Mouse (Mus musculus) liver, embryonic 14.5 days (tissue): Measurements from ENCODE around the gene Itih3. TPM values are rescaled to one million over a fixed set of nuclear protein-coding genes. Genes with fewer than 3 reads are reported as not detected.

ENCODE experiments used
- ATAC-seq: fragments of 200-750 bp; cut with Nextera tagmentation; 2 replicates; pipeline ENCODE4 v1.8.0; 2017; ENCODE audit warnings: moderate number of reproducible peaks, mild to moderate bottlenecking, moderate library complexity; ENCODE audit not compliant: insufficient read depth
- DNase-seq, 3 experiments: peaks; one replicate each; pipeline ENCODE4 v3.0.0-alpha.2; 2012 to 2013; ENCODE audit warnings: low read depth in 3 of 3, low spot score in 3 of 3
- H3K27ac ChIP-seq: fragments of 300-500 bp; sonication (generic); 2 replicates; pipeline ENCODE4 v1.5.1; 2014; ENCODE audit warnings: moderate library complexity, mild to moderate bottlenecking, control low read depth, inconsistent platforms
- H3K27me3 ChIP-seq: fragments of 300-500 bp; sonication (generic); 2 replicates; pipeline ENCODE4 v1.6.1; 2014; ENCODE audit warnings: mild to moderate bottlenecking, low read length, moderate library complexity; ENCODE audit not compliant: control insufficient read depth, insufficient read depth
- H3K36me3 ChIP-seq: fragments of 300-500 bp; sonication (generic); replicated peaks from 2 replicates; pipeline ENCODE4 v1.6.1; 2014; ENCODE audit warnings: low read depth; ENCODE audit not compliant: control insufficient read depth, insufficient read depth
- H3K4me1 ChIP-seq, 2 experiments: fragments of 200-500 bp in 1 of 2; fragments of 300-500 bp in 1 of 2; sonication (generic) in 1 of 2; replicated peaks; 2 replicates each; pipeline ENCODE4 v1.6.1; 2012 to 2014; ENCODE audit warnings: antibody characterized with exemption in 1 of 2, inconsistent platforms in 1 of 2, low read length in 1 of 2; ENCODE audit not compliant: control insufficient read depth in 2 of 2, insufficient read depth in 2 of 2
- H3K4me2 ChIP-seq: fragments of 300-500 bp; sonication (generic); 2 replicates; pipeline ENCODE4 v1.6.1; 2014; ENCODE audit warnings: low read depth, mild to moderate bottlenecking, control low read depth, moderate library complexity
- H3K4me3 ChIP-seq, 2 experiments: fragments of 200-500 bp in 1 of 2; fragments of 300-500 bp in 1 of 2; sonication (generic) in 1 of 2; 2 replicates each; pipeline ENCODE4 v1.5.1; 2012 to 2014; ENCODE audit warnings: low read depth in 2 of 2, low read length in 2 of 2, mild to moderate bottlenecking in 2 of 2, control low read depth in 1 of 2, inconsistent platforms in 1 of 2, moderate library complexity in 1 of 2; ENCODE audit not compliant: insufficient read depth in 1 of 2
- H3K9ac ChIP-seq: fragments of 300-500 bp; sonication (generic); replicated peaks from 2 replicates; pipeline ENCODE4 v1.6.1; 2014; ENCODE audit warnings: mild to moderate bottlenecking, control low read depth, moderate library complexity
- H3K9me3 ChIP-seq: fragments of 300-500 bp; sonication (generic); 2 replicates; pipeline ENCODE4 v1.6.1; 2016; ENCODE audit warnings: low read length, mixed read lengths; ENCODE audit not compliant: control insufficient read depth
- CTCF ChIP-seq: IDR thresholded peaks from 2 replicates; pipeline ENCODE4 v1.5.1; 2016; ENCODE audit warnings: antibody characterized with exemption, low read depth, control low read depth
- EP300 ChIP-seq: IDR thresholded peaks from 2 replicates; pipeline ENCODE4 v1.6.1; 2016; ENCODE audit warnings: antibody characterized with exemption, low read depth
- WGBS: fragments of 180-500 bp; shearing (Covaris S2); extraction: QIAGEN DNeasy Blood & Tissue Kit; methylation state at CpG from one replicate; pipeline ENCODE4 v1.1.7; 2014; ENCODE audit not compliant: insufficient replicate concordance; 5-methylcytosine and 5-hydroxymethylcytosine counted together
- polyA plus RNA-seq, 2 experiments: library from polyadenylated mRNA; depleted of rRNA in 1 of 2; stranded (reverse) in 1 of 2; unstranded in 1 of 2; fragments of >200 nt; fragmentation: Nextera tagmentation in 1 of 2; extraction: Ambion mirVana in 1 of 2; gene quantifications; 2 replicates each; pipeline versions ENCODE4 v1.2.1 to v1.2.3; 2012 to 2014

Gene Itih3
- polyA plus RNA-seq, 2 experiments: 152 to 275 TPM

DNA sequence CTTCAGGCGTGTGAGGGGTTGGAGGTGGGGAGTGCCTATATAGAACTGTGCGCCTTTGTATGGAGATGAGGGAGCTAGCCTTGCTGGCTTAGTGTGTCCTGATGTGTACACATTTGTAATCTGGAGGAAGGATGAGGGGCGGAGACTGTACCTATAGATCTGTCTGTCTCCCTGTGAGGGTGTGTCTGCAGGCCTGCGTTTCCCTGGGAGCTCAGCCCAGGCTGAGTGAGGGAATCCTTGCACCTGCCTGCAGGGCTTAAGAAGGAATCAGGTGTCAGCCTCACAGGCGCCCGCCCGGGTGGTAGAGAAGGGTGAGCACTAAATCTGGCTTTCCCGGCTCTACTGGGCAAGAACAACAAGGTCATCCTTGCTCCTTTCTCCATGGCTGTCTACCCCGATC is 43.8 kb downstream of the Itih3 start:
- Histone ChIP-seq H3K36me3 (no peaks in the 10 kb centered on the region), H3K4me1 (peaks cover 0 to 16% of the 10 kb centered on the region in 2 experiments; a peak in 2 of 4 replicates), H3K9ac (no peak overlapping the region), H3K27ac (no peak overlapping the region), H3K9me3 (no peaks in the 10 kb centered on the region), H3K4me2 (no peak overlapping the region), H3K27me3 (no peaks in the 10 kb centered on the region), H3K4me3 (no peak overlapping the region)
- DNase-seq (no peak), ATAC-seq (no peak)
- TF ChIP-seq EP300 (no peak), CTCF (no peak)
- 64% methylated on average over 9 of the region's 9 CpGs for WGBS

DNA sequence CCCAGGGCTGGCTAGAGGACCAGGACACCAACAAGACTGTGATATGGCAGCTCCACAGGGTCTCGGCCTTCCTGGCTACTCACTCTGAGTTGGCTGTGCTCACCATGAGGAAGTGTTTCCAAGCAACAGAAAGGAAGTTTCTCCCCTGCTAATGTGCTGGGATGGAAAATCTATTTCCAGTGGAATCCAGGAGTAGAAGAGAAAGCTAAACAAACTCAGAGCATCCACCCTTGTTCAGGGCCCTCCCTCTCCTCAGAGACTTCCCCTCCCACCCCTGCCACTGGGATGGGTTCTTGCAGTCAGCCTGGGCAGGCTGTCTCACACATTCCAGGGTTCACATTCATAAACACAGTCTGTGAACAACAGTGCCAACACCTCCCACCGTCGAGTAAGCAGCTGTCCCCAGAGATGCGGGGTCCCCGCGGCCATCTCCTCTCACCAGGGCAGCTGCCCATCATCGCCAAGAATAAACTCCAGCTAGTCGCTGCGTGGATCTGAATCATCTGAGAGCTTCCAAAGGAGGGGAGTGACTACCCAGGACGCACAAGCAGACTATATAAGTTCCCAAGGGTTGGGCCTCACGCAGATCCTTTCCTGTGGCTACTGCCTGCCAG is 44.5 kb downstream of the Itih3 start, which contains the start of gene Mustn1:
Mustn1 (plus strand) TSS at position 243 of the 614 bp plus-strand sequence.
- H3K4me3 ChIP-seq: no peak within 1 kb of the TSS
- no peak within 1 kb of the TSS for H3K9ac ChIP-seq
- DNase-seq (no peak), ATAC-seq (no peak)
- TF ChIP-seq CTCF (no peak), EP300 (no peak)
- H3K4me2 ChIP-seq: no peak within 1 kb of the TSS
- WGBS: 70% methylated on average over 11 of the region's 11 CpGs
- no peaks in the 10 kb centered on the region for H3K9me3 ChIP-seq
- H3K27ac ChIP-seq: no peak within 1 kb of the TSS
- H3K4me1 ChIP-seq: peaks cover 0 to 17% of the 10 kb centered on the region in 2 experiments; a peak in 2 of 4 replicates
- H3K36me3 ChIP-seq: no peaks in the 10 kb centered on the region
- no peaks in the 10 kb centered on the region for H3K27me3 ChIP-seq

DNA sequence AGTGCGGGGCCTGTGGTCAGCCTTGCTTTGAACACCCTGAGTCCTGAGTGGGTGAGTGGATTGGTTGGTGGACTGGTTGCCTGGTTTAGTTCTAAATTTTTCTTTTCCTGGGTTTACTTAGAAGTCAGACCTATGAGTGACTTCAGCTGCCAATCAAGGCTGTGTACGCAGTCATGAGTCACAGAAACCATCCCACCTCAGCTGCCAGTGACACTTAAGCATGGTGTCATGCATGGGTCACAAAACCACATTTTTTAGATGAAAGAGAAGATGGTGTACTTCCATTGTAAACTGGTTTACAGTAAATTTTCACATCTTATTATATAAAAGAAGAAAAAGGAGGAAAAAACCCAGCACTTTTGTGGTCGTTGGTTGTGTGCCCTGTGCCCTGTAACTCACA is 45.7 kb downstream of the Itih3 start:
- no peak for DNase-seq
- no peaks in the 10 kb centered on the region for H3K9me3 ChIP-seq
- ATAC-seq: no peak
- H3K36me3 ChIP-seq: no peaks in the 10 kb centered on the region; the same call in 1 of the 2 replicates
- H3K4me3 ChIP-seq: no peak overlapping the region
- H3K27ac ChIP-seq: no peak overlapping the region
- H3K9ac ChIP-seq: no peak overlapping the region
- H3K4me2 ChIP-seq: no peak overlapping the region
- H3K4me1 ChIP-seq: peaks cover 0 to 19% of the 10 kb centered on the region in 2 experiments; a peak in 2 of 4 replicates
- no peaks in the 10 kb centered on the region for H3K27me3 ChIP-seq
- TF ChIP-seq EP300: no peak
- TF ChIP-seq CTCF: no peak
- WGBS: 79% methylated on average over 3 of the region's 3 CpGs

DNA sequence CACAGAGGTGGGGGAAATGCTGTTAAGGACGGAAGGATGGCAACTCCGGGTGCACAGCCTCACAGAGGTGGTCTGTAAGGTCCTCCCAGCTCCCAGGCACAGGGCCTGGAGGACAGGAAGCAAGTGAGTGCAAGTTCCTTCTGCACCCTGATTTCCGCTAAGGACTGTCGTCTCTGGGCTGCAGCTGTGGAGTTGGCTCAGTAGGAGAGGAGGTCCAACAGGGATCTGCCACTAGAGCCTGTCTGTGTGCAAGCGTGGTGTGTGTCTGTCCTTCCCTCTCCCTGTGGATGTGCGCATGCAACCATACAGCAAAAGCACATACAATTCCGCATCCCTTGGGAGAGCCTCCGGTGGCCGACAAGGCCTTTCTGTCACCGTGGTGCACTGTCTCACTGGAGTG is 47.1 kb downstream of the Itih3 start:
- Histone ChIP-seq H3K4me3 (no peak overlapping the region), H3K27me3 (no peaks in the 10 kb centered on the region), H3K27ac (no peak overlapping the region), H3K4me1 (peaks cover 0 to 19% of the 10 kb centered on the region in 2 experiments; a peak in 2 of 4 replicates), H3K9ac (no peak overlapping the region), H3K4me2 (no peak overlapping the region), H3K36me3 (no peaks in the 10 kb centered on the region; the same call in 1 of the 2 replicates), H3K9me3 (no peaks in the 10 kb centered on the region)
- TF ChIP-seq CTCF (no peak), EP300 (no peak)
- DNase-seq (no peak), ATAC-seq (no peak)
- WGBS: 82% methylated on average over 10 of the region's 10 CpGs

DNA sequence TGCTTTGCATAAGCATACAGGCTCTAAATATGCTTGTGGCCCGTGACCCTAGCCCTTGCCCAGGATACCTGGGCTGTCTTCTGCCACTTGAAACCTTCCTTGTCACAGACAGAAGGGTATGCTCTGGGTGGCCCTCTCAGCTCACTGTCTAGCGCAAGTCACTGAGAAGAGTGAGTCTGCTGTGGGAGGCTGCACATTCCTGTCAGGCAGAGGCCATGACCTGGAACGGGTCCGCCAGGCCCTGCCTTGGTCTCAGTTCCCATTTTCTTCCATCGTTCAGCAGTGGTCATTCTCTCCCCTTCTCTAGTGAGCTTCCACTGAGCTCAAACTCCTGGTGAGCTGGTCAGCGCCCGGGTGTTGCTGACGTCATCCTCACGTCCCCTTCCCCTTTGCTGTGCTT is 47.6 kb downstream of the Itih3 start:
- ATAC-seq (0 out of 2 replicates have a peak, but pooled peaks have one; percentile 1), DNase-seq (no peak)
- no peak overlapping the region for H3K9ac ChIP-seq
- no peak overlapping the region for H3K4me3 ChIP-seq
- H3K27me3 ChIP-seq: no peaks in the 10 kb centered on the region
- H3K4me2 ChIP-seq: no peak overlapping the region
- H3K27ac ChIP-seq: peak overlapping the region; percentile 26
- WGBS: 56% methylated on average over 9 of the region's 9 CpGs
- H3K36me3 ChIP-seq: no peaks in the 10 kb centered on the region; the same call in 1 of the 2 replicates
- no peak for TF ChIP-seq EP300
- 0 out of 2 replicates have a peak, but pooled peaks have one; percentile 4 for TF ChIP-seq CTCF
- peaks cover 0 to 19% of the 10 kb centered on the region in 2 experiments; a peak in 2 of 4 replicates for H3K4me1 ChIP-seq
- no peaks in the 10 kb centered on the region for H3K9me3 ChIP-seq
